Mouse (Mus musculus) heart, adult 2 months (tissue): Measurements from ENCODE around the gene Zfp948.

ENCODE experiments used
- CTCF ChIP-seq: fragments of 200-600 bp; IDR thresholded peaks from 2 replicates; pipeline ENCODE4 v1.8.1; 2022; ENCODE audit warnings: antibody characterized with exemption, mild to moderate bottlenecking, moderate library complexity
- POLR2A ChIP-seq: fragments of 200-500 bp; IDR thresholded peaks from 2 replicates; pipeline ENCODE4 v1.6.1; 2011; ENCODE audit warnings: mild to moderate bottlenecking, low read depth, low read length, control low read depth; ENCODE audit not compliant: insufficient read depth

DNA sequence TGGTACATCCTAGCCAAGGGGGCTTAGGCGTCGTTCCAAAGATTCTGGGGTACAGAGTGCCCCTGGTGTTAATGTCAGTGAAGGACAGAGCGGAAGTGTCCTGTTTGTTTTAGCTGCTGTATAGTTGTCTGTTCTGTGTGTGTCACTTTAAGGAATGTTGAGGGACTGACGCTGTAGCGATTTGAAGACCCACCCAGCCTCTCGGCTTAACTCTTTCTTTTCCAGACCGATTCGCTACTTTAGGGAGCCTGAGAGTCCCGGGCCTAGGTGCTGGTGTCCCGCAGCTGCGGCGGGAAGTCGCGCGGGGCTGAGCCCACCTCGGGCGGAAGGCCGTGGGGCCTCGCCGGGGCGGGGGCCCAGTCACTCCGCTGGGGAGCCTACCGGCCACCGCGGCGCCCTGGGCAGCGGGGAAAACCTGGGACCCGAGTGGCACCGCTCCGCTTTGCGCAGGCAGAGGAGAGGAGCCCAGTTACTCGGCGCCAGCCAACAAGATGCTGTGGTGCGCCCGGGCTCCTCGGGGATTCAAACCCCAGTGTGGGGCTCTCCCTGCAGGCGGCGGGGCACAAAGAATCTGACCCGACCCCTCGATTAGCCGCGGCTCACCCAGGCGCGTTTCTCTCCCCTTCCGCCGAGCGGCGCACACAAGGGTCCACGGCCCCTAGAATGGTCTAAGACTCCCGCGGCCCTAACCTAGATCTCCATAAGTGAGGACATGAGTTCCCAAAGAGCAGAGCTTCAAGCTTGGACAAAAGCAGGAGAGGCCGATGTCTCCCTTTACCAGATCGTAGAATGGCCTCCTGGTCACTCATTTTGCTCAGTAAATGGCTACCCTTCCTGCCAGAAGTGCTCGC, 34.5 kb upstream of the Zfp948 start:
- peak; percentile 76 for TF ChIP-seq POLR2A
- peak; percentile 63 for TF ChIP-seq CTCF
